Mouse (Mus musculus) urinary bladder, postnatal 25 days (tissue): ENCODE data around the gene Il2ra.
"Not testable (repeated sequence)": the region's sequence is repeated elsewhere in the genome, so short reads cannot be mapped to it uniquely, and the experiment has no call there.

Experiments used
- DNase-seq: peaks from one replicate; pipeline ENCODE4 v3.0.0; 2022; ENCODE audit warnings: low spot score

The Il2ra gene

GRCm38 (mm10) chr2:11642451-11642941, at the start of gene Il2ra:
Gene Il2ra (plus strand): TSS chr2:11642807.
- DNase-seq = no peak

DNA sequence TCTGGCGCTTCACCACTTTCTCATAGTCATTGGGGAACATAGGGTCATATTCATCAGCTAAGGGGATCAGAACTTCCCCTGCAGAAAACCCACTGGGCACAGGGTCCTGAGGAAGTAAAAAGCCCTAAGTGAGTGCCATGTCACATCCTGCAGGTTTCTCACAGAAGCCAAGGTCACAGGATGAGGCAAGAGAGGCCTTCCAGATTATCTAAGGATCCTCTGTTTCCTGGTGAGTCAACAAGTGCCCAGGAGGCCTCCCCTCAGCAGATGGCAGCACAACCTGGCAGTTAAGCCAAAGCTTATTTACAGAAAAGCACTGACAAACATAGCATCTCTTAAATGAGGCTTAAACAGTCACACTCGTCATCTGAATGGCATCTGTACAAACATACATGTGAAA, 45.9 kb upstream of the Il2ra start:
- DNase-seq = no peak

DNA sequence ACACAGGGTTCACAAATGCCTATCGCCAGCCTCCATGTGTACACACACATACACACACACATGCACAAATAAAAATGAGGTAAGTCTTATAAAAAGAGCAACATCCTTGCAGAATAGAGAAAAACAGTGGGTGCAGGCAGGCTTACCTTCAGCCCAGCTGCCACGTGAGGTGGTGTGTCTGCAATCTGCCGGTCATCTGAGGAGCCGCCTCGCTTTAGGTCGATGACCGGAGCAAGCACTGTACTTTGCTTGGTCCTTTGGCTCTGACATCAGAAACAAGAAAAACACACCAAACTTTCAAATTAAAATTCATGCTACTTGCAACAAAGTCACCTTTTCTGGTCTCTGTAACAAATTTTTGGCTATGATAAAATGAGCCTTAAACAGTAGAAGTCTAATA, 44.7 kb upstream of the Il2ra start:
- DNase-seq = no peak

- no peak for DNase-seq
These were observed 40.8 kb upstream of the Il2ra start for GRCm38 (mm10) chr2:11601795-11602194.

DNA sequence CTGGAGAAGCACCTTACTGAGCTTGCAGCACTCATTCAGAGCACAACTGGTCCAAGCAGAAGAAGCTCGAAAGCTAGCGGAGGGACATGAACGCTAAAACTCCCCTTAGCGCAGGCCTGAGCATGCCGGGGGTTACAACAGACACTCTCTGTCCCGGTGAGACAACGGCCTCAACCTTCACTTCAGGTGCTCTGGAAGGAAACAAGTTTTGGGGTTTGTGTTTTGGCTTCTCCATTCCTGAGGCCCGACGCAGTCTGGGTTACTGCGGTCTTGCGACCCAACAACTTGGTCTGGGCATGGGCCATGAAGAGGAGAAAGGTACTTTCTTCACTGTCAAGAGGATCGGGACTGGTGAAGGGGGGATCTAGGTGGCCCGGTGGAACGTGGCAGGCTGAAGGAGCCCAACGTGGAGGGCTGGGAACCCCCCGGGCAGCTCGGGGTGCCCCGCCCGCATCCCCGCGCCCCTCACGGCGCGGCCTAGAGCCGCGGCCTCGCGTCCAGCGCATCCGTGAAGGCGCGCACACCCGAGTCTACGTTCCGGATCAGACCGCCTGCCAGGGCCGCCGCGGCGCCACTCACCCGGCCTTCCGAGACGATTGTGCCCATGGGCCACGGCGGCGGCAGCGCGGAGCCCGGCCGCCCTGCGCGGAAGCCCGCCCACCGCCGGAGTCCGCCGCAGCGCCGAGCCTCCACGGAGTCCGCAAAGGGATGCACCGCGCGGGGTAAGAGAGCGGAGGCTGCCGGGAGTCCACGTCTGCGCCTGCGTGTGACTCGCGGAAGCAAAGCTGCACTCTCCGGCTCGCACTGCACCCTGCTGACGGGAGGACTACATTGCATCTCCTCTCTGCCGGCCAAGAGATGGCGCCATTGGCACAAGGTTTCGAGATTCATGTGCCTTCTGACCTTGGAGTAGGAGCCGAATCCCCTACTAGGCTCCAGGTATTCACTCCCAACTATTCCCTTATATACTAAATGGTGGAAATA, 39.8 kb upstream of the Il2ra start:
- DNase-seq = peak; percentile 94

DNA sequence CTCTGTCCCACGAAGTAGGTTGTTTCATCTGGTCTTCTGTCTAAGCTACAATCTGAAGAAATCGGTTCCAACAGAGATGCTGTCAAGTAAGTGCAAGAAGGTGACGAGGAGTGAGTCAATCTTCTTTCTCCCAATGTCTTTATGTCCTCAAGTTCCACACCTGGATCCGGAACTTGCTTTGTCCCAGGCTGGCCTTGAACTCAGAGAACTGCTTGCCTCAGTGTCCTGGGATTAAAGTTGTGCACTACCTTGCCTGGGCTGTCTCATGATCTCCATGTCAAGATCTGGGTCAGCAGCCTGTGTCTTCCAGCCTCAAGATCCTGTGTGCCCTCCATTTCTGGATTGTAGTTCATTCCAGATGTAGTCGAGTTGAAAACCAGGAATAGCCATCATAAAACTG, 38.6 kb upstream of the Il2ra start, which contains the start of gene Rbm17:
TSS of gene Rbm17 (minus strand) at position 101 of the 400 bp plus-strand sequence.
- DNase-seq = no peak

DNA sequence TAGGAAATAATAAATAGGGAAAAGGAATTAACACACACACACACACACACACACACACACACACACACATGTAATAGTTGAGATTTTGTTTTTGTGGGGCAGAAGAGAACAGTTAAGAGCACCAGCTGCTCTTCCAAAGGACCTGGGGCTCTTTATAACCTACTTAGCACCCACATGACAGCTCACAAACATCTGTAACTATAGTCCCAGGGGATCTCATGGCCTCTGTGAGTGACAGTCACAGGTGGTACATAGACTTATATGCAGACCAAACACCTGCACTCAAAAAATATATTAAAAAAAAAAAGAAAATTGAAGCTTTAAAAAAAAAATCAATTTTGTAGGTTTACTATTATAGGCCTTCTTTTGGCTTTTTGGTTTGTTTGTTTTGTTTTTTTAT, 37.7 kb upstream of the Il2ra start:
- no peak for DNase-seq

DNA sequence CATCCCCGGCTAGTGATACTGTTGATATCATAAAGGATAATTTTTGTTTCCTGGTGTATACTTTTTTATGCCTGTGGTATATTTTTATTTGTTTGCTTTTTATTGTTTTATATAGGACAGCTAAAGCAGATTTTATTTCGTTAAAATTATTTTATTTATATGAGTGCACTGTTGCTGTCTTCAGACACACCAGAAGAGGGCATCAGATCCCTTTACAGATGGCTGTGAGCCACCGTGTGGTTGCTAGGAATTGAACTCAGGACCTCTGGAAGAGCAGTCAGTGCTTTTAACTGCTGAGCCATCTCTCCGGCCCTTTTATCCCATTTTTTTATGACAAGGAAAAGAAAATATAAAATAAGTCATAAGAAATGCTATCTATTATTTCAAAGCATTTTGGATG, 35.9 kb upstream of the Il2ra start:
- not testable (repeated sequence) for DNase-seq

- DNase-seq = not testable (repeated sequence)
These were observed 29.7 kb upstream of the Il2ra start for GRCm38 (mm10) chr2:11612939-11613338.

DNA sequence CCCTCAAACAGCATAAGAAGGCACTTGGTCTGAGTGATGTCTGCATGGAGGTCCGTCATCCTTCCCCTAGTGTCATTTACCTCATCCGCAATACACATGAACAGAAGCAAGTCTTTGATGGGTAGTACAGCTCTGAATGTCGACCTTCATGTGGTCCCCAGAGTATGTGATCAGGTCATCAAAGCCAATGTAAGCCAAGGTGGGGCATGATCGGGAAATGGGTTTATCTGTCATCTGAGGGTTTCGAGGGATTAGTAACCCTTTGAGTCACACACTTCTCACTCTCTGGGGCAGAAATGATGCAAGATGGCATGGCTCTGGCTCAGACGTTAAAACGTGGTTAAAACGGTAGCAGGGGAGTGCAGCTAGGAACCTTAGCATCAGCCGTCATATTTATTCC, 25.8 kb upstream of the Il2ra start:
- no peak for DNase-seq

DNA sequence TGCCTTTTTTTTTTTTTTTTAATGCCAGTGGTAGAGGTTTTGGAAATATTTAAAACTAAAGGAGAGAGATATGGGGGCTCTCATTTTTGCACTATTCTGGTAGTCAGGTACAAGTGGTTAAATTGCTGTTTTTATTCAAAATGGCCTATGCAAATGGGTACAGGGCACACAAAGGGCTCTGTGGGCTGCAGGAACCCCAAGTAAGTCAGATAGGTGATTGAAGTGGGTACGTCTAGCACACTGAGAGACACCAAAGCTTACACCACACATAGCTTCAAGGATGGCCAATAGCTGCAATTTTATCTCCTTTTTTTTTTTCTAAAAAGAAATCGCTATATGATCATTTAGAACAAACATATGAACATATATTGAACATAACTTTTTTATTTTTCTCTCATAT, 23.0 kb upstream of the Il2ra start:
- DNase-seq = no peak

DNA sequence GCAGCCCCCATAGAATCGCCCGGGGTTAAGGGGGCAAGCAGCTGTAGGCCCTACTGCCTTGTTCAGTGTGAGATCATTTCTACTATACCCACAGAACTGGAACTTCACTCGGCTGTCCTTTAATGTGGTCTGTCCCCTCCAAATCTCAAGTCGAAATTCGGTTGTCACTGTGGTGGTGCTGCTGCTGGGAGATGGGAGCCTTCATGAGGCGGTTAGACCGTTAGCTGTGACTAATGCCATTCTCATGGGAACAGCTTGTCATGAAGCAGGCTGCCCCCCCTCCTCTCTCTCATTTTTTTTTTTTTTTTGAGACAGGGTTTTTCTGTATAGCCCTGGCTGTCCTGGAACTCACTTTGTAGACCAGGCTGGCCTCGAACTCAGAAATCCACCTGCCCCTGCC, 19.4 kb upstream of the Il2ra start:
- DNase-seq = no peak

DNA sequence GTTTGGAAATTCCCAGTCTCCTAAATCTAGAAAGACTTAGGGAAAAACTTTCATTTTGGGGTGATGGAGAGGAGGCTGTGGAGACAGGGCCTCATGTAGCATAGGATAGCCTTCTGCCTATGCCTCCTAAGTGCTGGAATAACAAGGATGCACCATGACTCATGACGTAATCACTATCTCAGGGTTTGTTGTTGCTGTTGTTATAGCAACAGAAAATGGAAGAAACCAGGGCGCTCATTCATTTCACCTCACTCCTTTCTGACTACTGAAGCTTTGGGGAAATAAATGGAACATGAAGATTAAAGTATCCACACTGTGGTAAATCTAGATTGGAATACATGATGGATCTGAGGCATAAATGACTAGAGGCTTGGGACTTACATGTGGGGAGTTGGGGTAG, 18.9 kb upstream of the Il2ra start:
- no peak for DNase-seq

GRCm38 (mm10) chr2:11625890-11626289, 16.7 kb upstream of the Il2ra start, which contains the start of gene Gm17490:
Gene Gm17490 (minus strand): TSS chr2:11626264.
- DNase-seq = no peak

GRCm38 (mm10) chr2:11635035-11635434, 7.6 kb upstream of the Il2ra start:
- no peak for DNase-seq

DNA sequence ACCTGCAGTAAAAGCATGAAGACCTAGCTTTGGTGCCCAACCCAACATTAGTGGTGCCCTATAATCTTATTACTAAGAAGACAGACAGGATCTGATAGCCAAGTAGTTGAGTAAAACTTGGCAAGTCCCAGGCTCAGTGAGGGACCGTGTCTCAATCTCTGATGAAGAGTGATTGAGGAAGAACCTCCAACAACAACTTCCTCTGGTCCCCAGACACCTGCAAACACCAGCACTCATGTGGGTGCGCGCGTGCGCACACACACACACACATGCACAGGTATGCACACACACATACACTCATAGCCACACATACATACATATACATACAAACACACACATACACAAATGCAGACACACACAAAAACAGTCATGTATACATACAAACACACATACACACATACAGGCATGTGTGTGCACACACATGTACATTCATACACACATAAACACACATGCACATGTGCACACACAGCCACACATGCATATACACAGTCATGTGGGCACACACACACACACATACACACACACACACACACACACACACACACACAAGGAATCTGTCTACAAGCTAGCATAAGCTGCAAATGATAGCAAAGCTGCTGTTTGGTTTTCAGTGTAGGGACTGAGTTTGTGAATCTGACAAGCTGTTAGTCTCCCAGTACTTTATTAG, 7.0 kb upstream of the Il2ra start:
- DNase-seq = no peak

- DNase-seq = no peak
These were observed 6.5 kb upstream of the Il2ra start for GRCm38 (mm10) chr2:11636138-11636480.

- no peak for DNase-seq
These were observed 5.5 kb upstream of the Il2ra start for GRCm38 (mm10) chr2:11637115-11637514.

GRCm38 (mm10) chr2:11644057-11644456, 1.4 kb downstream of the Il2ra start:
- no peak for DNase-seq

DNA sequence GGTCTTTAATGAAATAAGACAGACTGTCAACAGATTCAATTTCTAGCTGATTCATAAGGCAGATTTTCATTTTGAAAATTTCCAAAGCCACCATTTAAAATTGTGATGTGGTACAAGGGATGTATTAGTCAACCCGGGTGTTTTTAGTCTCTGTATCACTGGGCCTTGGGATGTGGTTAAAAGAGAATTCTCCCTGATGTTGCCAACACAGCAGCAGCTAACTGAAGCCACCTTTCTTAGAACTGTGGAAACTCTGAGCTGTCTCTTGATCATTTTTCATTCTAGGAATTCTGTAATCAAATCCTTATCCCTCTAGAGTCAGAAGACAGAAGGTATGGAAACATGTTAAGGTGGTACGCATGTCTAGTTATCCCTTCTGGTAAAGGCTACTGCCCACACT, 2.7 kb downstream of the Il2ra start:
- DNase-seq = no peak

GRCm38 (mm10) chr2:11651476-11651875, 8.9 kb downstream of the Il2ra start:
- no peak for DNase-seq

DNA sequence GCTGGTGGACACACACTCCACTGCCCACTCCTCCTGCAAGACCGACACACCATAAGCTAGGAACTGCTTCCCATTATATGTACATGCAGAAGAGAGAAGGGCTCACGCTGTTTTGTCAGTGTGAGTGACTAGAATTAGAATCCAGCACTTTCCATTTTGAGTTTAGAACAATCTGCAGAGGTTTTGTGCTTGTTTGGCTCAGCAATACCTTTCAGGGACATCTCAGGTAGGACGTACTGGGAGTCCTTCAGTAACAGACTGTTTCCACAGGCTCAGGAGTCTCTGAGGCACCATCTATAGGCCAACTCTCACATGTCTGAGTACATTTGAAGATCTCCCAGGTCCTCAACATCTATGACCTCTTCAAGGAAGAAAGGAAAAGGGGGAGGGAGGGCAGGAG, 9.6 kb downstream of the Il2ra start:
- DNase-seq = no peak

- DNase-seq = no peak
These were observed 10.2 kb downstream of the Il2ra start for GRCm38 (mm10) chr2:11652780-11653179.
